Mouse (Mus musculus) CH12F3 (cell line): Measurements from ENCODE around the gene Mfsd4a.

Experiments
- in situ Hi-C: fragments of 300-500 bp; cut with MboI; formaldehyde crosslinking; loops from 2 replicates; pipeline ENCODE4 v1.14.3; 2020; ENCODE audit warnings: low sequenced_read_pairs

Gene Mfsd4a

DNA sequence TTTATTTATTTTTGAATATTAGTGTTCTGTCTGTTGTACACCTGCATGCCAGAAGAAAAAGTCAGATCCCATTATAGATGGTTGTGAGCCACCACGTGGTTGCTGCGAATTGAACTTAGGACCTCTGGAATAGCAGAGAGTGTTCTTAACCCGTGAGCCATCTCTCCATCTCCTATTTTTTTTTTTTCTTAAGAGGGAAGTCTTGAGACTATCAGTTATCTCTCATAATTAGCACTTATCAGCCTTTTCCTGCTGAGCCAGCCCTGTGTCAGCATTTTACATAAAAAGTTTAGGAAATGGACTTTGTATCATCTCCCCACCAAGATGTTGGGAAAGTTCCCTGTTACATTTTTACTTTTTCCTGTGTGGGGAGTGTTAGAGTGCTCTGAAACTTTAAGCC is 45.8 kb downstream of the Mfsd4a start:
- in situ Hi-C loops, result no loop called here

DNA sequence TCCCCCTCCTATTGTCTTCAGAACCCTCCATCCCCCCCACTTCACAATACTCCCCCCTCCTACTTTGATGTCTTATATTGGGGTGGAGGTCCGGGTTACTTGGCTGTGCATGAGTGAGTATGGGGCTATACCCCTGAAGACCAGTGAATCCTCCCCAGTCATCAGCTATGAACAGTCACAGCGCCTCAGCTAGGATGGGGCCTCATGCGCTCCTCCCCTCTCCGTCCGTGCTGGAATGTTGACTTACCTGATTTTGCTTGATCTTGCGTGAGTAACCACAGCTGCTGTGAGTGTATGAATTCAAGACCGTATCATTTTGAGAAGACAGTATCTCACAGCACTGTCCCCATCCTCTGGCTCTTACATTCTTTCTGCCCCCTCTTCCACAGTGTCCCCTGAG is 48.0 kb downstream of the Mfsd4a start:
- in situ Hi-C loops, result no loop called here

DNA sequence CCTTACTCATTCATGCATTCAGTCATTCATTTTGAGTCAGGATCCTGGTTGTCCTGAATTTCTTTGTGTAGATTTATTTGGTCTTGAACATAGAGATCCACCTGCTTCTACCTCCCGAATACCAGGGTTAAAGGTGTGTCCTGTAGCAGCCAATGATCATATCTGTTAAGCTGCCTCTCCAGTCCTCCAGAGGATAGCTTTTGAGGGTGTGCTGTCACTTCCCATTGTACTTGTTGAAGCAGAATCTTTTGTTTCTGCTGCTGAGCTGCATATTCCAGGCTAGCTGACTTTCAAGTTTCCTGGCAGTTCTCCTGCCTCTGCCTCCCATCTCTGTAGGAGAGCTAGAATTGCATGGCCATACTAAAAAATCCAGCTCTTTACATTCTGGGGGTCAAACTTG is 51.2 kb downstream of the Mfsd4a start:
- in situ Hi-C loops, result no loop called here

DNA sequence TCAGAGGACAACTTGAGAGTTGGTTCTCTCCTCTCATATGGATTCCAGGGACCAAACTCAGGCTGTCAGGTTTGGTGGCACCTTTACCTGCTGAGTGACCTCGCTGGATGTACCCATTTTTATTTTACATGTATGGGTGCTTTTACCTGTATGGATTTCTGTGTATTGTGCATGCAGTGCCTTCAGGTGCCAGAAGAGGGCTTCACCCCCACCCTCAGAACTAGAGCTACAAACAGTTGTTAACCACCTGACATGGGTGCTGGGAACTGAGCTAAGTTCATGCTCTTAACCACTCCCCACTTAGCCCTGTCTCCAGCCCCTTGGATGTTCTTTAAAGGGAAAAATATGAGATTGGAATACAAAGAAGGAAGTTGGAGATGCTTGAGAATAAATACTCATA is 53.1 kb downstream of the Mfsd4a start:
- in situ Hi-C loops, result no loop called here

DNA sequence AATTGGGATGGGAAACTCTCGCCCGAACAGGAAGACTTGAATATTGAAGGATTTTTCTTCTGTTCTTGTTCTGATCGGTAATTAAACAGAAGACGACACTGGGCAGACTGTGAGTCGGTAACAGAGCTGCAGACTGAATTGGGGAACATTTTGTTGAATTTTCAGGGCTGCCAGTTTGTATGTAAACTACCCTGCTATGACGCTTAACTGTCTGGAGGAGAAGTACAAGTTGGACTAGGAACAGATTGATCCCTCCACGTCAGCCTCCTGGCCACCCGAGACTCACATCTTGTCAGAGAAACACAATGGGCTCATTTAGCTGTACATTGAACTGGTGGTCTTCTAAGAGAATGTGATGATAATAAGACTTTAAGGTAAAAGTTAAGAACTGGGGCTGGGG is 55.0 kb downstream of the Mfsd4a start:
- in situ Hi-C loops, result no loop called here

DNA sequence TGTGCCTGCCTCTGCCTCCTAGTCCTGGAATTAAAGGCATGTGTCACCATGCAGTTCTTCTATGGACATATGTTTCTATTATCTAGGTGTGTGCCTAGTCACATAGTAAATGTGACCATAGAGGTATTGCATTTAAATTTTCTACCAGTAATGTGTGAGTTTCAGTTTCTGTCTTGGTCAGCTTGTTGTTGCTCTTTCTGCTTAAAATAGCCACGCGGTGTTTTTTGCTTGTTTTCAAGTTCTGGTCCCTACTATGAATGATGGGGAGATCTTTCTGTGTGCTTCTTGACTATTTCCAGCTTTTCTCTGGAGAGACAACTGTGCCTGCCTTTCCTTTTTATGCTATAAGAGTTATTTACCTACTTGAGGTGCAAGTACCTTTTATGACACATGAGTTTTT is 56.1 kb downstream of the Mfsd4a start:
- in situ Hi-C loops, result no loop called here

DNA sequence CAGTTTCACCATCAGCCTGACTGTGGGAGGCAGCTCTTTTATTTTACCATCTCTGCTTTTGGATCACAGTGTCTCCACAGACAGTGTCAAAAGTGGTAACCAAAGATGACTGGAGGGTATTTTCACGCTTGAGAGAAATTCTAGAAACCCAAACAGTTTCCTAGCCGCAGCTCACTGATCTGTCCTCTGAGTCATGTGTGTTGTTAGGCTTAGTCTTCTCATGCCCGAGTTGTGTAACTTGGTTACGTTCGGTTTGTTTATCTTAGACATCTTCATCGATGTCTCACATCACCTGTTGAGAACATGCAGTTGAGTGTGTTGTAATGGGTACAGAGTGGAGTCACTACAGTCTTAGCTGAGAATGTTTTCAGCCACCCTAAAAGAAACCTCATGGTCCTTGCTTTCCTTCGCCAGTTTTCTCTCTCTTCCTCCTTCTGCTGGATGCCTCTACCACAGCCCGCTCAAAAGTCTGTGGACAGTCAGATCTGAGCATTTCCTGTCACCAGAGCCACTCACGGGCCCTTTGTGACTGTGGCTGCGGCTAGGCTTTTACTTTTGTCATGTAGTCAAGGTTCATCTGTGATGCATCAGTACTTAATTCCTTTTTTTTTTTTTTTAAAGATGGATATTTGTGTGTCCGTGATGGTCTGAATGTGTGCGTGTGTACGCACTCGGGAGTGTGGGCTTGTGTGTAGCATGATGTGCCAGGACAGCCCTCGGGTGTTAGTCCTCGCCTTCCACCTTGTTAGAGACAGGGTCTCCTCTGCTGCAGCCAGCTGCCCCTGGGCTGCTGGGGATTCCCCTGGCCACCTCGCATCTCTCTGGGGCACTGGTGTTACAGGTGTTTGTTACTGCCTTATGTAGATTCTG is 57.0 kb downstream of the Mfsd4a start:
- in situ Hi-C loops, result no loop called here

DNA sequence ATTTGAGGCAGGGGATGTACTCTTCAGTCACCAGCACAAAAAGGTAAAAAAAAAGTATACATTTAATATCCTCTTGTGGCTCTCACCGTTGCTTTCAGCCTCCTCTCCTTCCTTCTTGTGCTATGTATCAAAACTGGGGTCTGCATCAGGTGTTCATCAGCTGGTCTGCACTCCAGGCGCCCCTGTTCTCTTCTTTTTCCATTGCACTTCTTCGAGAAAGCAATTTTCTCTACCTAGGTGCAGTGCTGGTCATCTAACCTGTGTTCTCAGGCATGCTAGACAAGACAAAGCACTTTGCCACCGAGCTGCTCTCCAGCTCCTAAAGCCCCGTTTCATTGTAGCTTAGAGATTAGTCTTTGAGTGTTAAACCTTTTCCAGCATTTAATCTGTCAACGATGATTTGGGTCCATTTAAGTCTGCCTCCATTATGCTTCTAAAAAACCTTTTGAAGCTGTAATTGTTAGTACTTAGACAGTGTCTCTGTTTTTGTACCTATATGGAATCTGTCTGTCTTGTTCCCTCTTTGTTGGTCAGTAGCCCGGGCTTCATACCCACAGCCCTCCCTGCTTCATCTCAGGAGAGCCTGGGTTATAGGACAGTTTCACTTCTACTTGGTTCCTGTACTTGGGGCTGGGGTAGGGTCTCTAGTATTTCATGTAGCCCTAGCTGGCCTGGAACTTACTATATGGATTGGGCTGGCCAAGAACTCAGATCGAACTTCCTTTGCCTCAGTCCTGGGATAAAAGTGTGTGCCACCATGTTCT is 58.8 kb downstream of the Mfsd4a start:
- in situ Hi-C loops, result no loop called here

DNA sequence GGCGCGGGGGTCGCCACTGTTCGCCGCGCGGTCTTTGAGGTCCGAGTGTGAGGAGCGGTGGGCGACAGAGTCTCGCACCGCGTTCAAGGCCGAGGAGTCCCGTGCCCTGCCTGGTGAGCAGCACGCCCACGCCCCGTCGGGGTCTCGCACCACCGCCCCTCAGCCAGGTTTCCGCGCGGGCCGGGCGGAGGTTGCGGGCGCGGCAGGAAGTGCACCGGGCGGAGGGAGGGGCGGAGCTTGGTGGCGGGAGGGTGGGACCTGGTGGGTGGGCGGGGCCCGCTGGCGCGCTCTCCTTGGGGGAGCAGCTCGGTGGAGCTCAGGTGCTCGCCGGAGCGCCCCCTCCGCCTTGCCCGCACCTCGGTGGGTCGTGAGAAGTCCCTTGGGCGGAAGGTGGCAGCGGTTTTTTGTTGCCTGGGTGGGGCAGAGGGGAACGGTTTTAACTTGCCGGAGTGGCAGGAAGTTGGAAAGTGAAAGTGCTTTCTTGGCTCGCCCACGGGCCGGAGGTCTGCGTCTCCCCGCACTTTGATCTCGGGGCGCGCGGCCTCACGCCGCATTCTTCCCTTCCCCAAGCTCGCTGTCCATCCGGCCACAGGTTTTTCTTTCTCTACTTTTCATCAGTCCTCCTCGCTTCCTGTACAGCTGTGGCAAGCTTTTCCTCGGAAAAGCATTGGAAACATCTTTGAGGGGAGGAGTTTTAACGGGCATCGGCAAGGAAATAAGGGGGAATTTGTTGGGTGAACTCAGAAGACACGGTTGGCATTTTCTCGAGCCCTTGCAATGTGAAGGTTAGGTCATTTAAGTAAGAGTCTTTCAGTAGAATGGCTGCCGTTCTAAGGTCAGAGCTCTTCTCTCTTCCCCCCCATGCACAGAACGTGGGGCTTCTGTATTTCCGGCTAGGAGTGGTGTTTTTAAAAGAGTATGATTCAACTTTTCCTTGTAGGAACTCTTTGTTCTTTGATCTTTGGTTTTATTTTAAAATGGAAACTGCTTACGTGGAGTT is 59.7 kb downstream of the Mfsd4a start:
- in situ Hi-C loops, result no loop called here

DNA sequence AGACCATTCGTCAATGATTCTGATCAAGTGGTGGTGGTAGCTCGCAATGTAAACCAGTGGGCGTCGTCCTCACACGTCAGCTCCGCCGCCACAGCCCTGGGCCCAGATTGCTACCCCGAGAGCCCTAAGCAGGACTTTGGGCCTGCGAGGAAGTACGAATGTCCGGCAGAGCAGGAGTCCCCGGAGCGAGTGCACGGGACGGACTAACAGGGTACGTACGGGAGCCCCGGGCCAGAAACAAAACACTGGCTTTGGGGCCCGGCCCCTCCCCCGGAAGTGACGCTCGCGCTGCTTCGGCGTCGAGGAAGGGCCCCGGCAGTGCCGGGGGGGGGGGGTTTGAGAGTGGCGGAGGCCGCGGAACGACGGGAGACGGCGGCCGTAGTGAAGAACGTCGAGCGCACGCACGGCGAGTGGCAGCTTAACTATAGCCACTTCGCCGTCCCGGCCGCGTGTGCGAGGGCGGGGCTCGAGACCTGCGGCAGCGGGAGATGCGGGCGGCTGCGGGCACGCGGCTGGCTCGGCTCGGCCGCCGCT is 60.5 kb downstream of the Mfsd4a start, which contains the start of gene Elk4:
Elk4 (plus strand) TSS at position 326 of the 534 bp plus-strand sequence.
- in situ Hi-C loops, result no loop called here

DNA sequence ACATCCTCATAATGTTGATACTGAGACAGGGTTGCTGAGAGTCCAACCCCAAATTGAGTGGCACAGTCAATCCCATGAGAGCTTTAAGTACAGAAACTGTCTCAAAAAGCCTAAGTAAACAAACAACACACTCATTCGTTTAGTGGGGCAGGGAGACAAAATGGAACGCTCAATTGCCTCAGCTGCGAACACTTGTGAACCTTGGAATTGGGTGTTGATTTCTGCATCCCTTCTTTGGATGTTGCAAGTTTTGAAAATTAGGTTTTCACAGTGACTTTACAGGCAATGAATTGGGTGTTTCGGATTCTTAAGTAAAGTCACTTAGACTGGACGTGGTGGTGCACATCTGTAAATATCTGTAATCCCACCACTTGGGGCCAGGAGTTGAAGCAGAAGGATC is 61.1 kb downstream of the Mfsd4a start:
- in situ Hi-C loops, result no loop called here

DNA sequence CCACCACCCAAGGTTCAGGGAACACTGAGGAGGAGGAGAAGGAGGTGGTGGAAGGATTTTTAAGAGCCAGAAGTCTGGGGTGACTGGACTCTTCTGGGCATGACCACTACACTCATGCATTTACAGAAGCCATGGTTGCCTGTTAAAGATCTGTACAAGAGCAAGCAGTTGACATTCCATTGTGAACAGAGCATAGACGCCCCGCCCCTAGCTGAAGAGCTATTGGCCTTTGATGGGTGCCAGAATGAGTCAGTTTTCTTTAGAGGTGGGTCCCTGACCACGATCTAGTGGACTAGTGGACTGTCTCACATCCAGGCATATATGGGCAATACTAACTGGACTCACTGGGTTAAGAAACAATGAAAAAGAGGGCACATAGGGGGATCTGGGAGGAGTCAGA is 61.8 kb downstream of the Mfsd4a start:
- in situ Hi-C loops, result no loop called here

DNA sequence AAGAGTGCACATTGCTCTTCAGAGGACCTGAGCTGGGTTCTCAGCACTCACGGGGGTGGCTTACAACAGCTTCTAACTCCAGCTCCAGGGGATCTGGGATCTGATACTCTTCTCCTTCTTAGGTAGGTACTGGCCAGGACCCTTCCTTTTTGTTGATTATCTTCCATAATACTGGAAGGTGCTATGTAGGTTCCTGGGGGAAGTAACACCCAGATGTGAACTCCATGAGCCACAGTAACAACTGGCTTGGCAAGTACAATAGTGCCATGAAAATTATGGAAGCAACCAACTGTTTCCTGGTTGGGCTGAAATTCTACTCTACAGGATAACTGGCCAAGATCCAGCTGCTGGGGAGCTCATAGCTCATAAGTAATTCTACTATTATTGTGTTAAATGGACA is 62.4 kb downstream of the Mfsd4a start:
- in situ Hi-C loops, result no loop called here

DNA sequence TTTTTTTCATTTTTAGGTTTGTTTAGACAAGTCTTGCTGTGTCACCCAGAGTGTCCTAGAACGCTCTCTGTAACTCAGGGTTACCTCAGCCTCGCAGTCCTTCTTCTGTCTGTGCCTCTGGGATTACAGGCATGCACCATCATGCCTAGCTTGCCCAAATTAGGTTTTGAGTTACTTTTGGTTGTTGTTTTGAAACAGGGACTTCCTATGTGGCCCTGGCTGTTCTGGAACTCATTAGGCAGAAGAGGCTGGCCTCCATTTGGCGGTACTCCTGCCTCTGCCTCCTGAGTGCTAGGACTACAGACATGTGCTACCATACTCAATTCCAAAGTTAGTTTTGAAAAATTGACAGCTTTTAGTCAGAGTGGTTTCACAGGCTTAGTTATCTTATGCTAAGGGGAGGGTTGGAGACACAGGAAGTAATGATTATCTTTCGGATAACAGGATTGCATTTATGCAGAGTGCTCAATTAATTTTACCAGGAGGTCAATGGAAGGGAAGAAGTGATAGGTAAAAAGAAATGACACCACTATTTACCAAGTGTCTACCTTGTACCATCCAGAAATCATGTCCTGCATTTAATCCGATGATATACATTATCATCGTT is 63.2 kb downstream of the Mfsd4a start:
- in situ Hi-C loops, result no loop called here

DNA sequence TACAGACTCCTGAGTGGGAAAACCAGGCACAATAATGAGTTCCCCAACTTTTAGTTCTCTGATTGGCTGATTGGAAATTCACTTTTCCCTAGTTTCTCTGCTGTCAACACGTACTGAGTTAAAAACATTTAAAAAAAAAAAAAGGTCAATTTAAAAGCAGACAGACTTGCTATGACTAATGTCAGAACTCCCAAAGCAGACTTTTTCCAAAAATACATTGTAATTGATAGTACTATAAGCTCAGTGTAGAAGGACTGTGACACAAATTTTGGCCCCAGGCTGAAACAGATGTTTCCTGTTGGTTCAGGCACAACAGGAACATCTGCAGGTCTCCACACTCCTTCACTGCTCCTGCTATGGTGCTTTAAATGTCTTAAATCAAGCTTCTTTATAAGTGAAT is 64.0 kb downstream of the Mfsd4a start:
- in situ Hi-C loops, result no loop called here

DNA sequence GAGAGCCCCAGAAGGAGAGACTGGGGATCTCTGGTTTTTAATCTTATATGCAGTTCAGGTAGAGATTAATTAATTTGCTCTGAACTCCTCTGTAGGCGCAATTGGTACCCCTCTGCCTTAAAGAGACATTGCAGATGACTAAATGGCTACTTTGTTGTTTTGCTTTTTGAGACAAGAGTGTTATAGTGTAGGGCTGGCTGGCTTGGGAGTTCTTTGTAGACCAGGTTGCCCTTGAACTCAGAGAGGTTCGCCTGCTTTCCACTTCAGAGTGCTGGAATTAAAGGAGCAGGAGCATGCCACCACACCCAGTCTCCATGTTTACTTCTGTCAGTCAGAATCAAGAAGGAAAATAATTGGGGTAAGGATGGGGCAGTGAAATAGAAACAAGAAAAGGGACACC is 64.8 kb downstream of the Mfsd4a start:
- in situ Hi-C loops, result no loop called here

DNA sequence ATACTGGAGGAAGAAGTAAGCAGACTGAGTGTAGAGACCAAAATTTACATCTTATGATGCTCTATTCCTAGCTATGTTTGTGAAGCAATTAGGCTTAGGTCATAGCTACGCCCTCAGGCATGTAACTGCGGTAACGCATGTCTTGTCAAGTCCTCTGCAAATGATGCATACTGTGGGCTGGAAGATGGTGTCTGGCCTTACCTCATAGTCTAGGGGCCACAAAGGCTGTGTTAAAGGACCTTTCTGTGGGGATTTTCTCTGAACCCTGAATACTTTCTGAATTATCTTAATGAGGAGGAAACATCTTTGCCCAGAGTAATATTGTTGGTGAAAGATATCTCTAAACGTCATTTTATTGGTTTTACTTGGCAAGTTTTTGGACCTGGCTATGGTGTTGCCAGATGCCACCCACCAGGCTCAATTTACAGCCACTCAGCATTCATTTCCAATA is 66.0 kb downstream of the Mfsd4a start:
- in situ Hi-C loops, result no loop called here

DNA sequence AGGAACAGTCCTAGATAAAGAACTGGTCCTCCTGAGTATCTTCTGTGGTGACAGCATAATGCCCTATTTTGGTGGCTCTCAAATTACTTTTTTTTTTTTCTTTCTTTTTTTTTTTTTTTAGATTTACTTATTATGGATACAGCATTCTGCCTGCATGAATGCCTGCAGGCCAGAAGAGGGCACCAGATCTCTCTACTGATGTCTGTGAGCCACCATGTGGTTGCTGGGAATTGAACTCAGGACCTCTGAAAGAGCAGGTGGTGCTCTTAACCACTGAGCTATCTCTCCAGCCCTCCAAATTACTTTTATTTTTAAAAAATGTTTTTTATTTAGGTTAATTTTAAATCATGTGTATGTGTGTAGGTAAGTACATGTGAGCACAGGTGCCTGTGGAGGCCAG is 67.4 kb downstream of the Mfsd4a start:
- in situ Hi-C loops, result no loop called here

DNA sequence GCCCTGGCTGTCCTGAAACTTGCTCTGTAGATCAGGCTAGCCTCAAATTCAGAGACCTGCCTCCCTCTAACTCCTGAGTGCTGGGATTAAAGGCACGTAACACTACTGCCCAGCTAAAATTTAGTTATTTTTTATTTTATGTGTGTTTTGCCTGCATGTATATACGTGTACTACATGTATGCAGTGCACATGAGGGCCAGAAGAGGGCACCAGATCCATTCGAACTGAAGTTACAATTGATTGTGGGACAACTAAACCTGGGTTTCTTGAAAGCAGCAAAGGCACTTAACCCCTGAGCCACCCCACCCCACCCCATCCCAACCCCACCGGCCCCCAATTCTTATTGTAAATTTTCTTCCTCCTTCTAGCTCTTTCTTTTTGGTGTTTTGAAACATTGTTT is 72.8 kb downstream of the Mfsd4a start:
- in situ Hi-C loops, result loop anchor here (5.0 to 10.0 kb wide), 2 partner anchors 47 to 120 kb away; no protein-coding TSS in a partner anchor
